Mouse (Mus musculus): ENCODE measurements around the gene Cox20. TPM values are rescaled to one million over a fixed set of nuclear protein-coding genes. Genes with fewer than 3 reads are reported as not detected.
A peak's percentile ranks its signal among the peaks of the same experiment; 100 is the strongest.

Cox20 gene
- polyA plus RNA-seq, 1 experiment from 2014 or later, result 122 TPM

DNA sequence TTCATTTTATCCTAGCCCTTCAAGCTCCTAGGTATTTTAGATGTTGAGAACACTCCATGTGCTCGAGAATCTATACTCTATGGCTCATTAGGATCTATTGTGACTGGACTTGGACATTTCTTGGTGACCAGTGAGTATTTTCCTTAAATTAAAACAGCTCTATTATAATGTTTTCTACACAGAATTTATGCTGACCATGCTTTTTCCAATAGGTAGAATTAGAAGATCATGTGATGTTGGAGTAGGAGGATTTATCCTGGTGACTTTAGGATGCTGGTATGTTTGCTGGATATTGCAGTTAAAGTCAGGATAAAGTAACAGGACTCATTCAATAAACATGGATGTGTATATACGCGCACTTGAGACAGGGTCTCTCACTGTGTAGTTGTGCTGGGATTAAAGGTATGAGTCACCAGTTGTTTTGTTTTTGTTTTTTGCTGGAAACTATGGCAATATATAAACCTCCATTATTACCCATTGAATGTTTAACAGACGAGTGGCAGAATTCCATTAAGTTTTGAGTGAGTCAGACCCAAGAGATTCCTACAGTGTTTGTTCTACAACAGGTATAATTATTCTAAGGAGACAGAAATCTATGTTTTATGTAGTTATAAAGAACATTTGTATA is 2.9 kb downstream of the Cox20 start:
- H3K27me3 ChIP-seq (replicated peaks), result no peaks in the 10 kb centered on the region
- no peak for ATAC-seq (ENCODE audit: low FRiP score)
- H3K9ac ChIP-seq (replicated peaks), result no peak overlapping the region
- peaks cover 31% of the 10 kb centered on the region for H3K36me3 ChIP-seq
- H3K9me3 ChIP-seq (replicated peaks), result no peaks in the 10 kb centered on the region
- H3K27ac ChIP-seq (replicated peaks), result no peak overlapping the region; the same call in 1 of the 2 replicates
- 60% methylated on average over 4 of the region's 4 CpGs for WGBS
- peaks cover 25% of the 10 kb centered on the region for H3K4me1 ChIP-seq
- no peak overlapping the region for H3K4me3 ChIP-seq (replicated peaks)
- H3K4me2 ChIP-seq, result peak overlapping the region; percentile 68

DNA sequence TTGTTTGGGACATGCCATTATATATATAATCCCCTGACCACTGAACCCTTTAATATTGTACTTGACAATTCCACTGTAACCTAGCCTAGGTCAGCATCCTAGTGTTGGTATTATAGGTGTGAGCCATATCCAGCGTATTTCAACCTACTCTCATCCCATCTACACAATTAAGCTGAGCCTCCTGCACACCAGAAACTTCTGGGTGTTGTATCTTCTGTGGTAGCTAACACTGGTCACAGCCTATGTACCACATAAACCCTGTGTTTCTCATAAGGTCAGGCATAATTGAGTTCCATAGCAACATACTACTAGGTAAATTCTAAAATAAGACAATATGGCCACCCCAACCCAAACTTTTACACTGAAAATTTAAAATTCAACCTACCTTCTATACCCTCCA is 4.3 kb downstream of the Cox20 start:
- H3K4me3 ChIP-seq (replicated peaks), result no peak overlapping the region
- H3K36me3 ChIP-seq, result peaks cover 35% of the 10 kb centered on the region
- no peak overlapping the region for H3K27ac ChIP-seq (replicated peaks)
- ATAC-seq (ENCODE audit: low FRiP score), result no peak
- 80% methylated on average over 1 of the region's 1 CpGs for WGBS
- H3K4me2 ChIP-seq, result no peak overlapping the region
- no peaks in the 10 kb centered on the region for H3K9me3 ChIP-seq (replicated peaks)
- no peak overlapping the region for H3K9ac ChIP-seq (replicated peaks)
- peaks cover 21% of the 10 kb centered on the region for H3K4me1 ChIP-seq
- H3K27me3 ChIP-seq (replicated peaks), result no peaks in the 10 kb centered on the region

DNA sequence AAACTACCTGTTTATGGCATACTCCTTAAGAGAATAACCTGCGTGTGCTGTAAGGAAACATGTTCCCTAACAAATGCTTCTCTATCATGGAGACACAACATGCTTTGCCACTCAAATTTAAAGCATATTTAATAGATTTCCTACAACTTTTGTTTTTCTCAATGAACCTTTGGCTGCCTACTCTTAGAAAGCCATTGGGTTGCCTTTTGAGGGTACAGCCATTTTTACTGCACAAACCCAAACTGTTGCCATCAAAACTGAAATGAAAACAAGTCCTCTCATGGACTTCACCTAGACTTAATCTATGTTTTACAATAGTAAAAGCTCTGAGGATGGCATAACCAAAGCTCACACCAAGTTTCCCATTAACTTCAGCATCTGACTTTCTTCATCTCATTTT is 5.6 kb downstream of the Cox20 start:
- Histone ChIP-seq H3K4me3 (replicated peaks) (no peak overlapping the region), H3K27me3 (replicated peaks) (no peaks in the 10 kb centered on the region), H3K4me2 (no peak overlapping the region), H3K27ac (replicated peaks) (no peak overlapping the region), H3K4me1 (peaks cover 21% of the 10 kb centered on the region), H3K9me3 (replicated peaks) (no peaks in the 10 kb centered on the region), H3K9ac (replicated peaks) (no peak overlapping the region), H3K36me3 (peaks cover 44% of the 10 kb centered on the region)
- 91% methylated on average over 1 of the region's 1 CpGs for WGBS
- ATAC-seq (ENCODE audit: low FRiP score), result no peak

DNA sequence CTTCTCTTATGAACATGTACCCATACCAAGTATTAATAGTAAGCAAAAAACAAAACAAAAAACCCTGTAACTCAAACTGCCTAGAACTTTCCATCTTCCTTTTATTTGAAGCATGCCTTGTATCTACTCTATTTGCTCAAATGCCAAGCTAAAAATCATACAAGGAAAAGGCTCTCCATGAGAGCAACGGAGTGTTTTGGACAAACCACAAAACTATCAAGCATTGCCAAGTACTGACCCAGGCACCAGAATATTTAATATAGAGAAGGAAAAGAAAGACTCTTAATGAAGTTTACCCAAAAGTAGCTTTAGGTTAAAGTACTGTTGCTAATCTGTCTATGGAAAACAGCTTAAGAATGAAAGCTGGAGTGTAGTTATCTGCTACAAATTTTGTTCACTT is 7.4 kb downstream of the Cox20 start:
- WGBS, result 97% methylated on average over 1 of the region's 1 CpGs
- Histone ChIP-seq H3K36me3 (peaks cover 56% of the 10 kb centered on the region), H3K27ac (replicated peaks) (no peak overlapping the region)

DNA sequence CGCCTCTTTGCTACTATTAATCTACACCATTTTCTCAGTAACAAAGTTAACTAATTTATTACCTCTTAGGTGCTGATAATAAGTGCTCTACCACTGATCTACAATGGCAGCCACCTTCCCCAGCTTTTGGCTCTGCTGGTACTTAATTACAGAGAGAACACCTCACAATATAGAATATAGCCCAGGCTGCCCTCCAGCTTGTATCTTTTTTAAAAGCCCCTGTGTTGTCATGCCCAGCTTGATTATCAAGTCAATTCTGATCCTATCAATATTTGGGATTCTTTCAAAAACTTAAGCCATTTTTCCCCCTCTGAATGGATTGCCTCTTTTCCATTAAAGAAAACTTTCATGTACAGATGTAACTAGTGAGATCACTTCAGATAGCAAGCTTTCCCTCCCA is 8.0 kb downstream of the Cox20 start:
- no peak for ATAC-seq (ENCODE audit: low FRiP score)
- no peak overlapping the region for H3K4me2 ChIP-seq

More for the DNA sequence above, 7.4 kb downstream of the Cox20 start:
- Histone ChIP-seq H3K4me3 (replicated peaks) (no peak overlapping the region), H3K9ac (replicated peaks) (no peak overlapping the region), H3K4me2 (no peak overlapping the region), H3K9me3 (replicated peaks) (no peaks in the 10 kb centered on the region), H3K4me1 (peaks cover 7% of the 10 kb centered on the region), H3K27me3 (replicated peaks) (no peaks in the 10 kb centered on the region)
- no peak for ATAC-seq (ENCODE audit: low FRiP score)

DNA sequence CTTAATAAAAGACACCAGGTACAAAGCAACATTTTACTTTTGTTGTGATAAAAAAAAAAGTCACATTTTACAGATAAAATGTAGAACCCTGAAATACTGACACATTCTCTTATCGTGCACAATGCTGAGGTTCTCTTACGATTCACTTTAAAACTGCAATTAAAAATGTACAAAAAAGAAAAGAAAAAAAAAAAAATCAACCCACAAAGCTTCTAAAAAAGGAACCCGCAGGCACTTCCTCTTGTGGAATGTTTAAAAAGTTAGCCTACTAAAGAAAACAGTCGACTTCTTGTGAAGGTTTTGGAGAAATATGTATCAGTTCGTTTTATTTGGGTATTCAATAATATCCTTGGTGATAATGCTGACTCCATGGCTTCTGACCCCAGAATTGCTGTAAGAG is 10.1 kb downstream of the Cox20 start:
- no peak for ATAC-seq (ENCODE audit: low FRiP score)
- WGBS, result 86% methylated on average over 5 of the region's 5 CpGs
- peaks cover 57% of the 10 kb centered on the region for H3K36me3 ChIP-seq

More for the DNA sequence above, 8.0 kb downstream of the Cox20 start:
- Histone ChIP-seq H3K9me3 (replicated peaks) (no peaks in the 10 kb centered on the region), H3K27me3 (replicated peaks) (no peaks in the 10 kb centered on the region), H3K9ac (replicated peaks) (no peak overlapping the region), H3K27ac (replicated peaks) (no peak overlapping the region), H3K4me3 (replicated peaks) (no peak overlapping the region), H3K36me3 (peaks cover 56% of the 10 kb centered on the region), H3K4me1 (peaks cover 1% of the 10 kb centered on the region)
- 80% methylated on average over 1 of the region's 1 CpGs for WGBS

DNA sequence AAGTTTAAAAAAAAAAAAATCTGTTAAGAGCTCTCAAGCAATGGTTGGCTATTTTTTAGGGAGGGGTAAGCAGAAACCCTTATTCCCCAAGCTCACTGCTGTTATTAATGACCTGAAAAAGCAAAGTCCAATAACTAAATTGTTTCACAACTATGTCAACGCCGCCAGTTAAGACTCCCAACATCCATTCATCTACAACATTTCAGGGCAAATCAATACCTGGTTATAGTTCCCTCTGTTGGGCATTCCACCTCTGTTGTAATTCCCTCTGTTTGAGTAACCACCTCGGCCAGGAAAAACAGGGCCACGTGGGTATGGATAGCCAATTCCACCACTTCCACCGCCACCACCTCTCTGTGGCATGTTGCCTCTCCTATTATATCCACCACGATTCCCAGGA is 11.0 kb downstream of the Cox20 start:
- no peaks in the 10 kb centered on the region for H3K9me3 ChIP-seq (replicated peaks)
- no peak overlapping the region for H3K4me2 ChIP-seq
- no peak for ATAC-seq (ENCODE audit: low FRiP score)
- H3K27ac ChIP-seq (replicated peaks), result no peak overlapping the region
- no peaks in the 10 kb centered on the region for H3K27me3 ChIP-seq (replicated peaks)
- H3K4me3 ChIP-seq (replicated peaks), result no peak overlapping the region
- no peak overlapping the region for H3K9ac ChIP-seq (replicated peaks)
- H3K4me1 ChIP-seq, result peaks cover 19% of the 10 kb centered on the region
- peaks cover 55% of the 10 kb centered on the region for H3K36me3 ChIP-seq
- WGBS, result 77% methylated on average over 6 of the region's 6 CpGs

More for the DNA sequence above, 10.1 kb downstream of the Cox20 start:
- Histone ChIP-seq H3K4me3 (replicated peaks) (no peak overlapping the region), H3K4me2 (no peak overlapping the region), H3K27ac (replicated peaks) (no peak overlapping the region), H3K9me3 (replicated peaks) (no peaks in the 10 kb centered on the region), H3K9ac (replicated peaks) (no peak overlapping the region), H3K27me3 (replicated peaks) (no peaks in the 10 kb centered on the region), H3K4me1 (peaks cover 11% of the 10 kb centered on the region)

DNA sequence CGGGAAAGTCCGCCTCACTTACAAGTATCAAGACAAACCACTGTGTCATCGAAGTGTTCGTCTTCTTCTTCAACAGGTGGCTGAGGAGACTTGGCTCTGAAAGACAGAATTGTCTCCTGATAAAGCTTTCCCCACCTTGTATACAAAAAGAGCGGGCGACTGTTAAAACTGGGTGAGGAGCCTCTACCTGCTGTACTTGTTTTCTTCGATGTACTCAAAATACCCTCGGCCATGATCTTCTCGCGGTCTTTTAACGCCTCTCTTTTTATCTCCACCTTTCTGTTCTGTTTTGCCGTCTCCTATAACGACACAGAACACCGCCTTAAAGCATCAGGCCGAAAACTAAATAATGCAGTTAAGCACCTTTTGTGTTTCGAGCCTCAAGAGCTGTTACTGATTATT is 16.9 kb downstream of the Cox20 start:
- no peak for ATAC-seq (ENCODE audit: low FRiP score)
- Histone ChIP-seq H3K4me2 (peak overlapping the region; percentile 84), H3K27ac (replicated peaks) (peak overlapping the region; percentile 98; the same call in 1 of the 2 replicates), H3K36me3 (peaks cover 30% of the 10 kb centered on the region), H3K4me1 (peaks cover 29% of the 10 kb centered on the region), H3K27me3 (replicated peaks) (no peaks in the 10 kb centered on the region), H3K4me3 (replicated peaks) (peak overlapping the region; percentile 96), H3K9ac (replicated peaks) (peak overlapping the region; percentile 100), H3K9me3 (replicated peaks) (no peaks in the 10 kb centered on the region)
- 0% methylated on average over 16 of the region's 16 CpGs for WGBS

DNA sequence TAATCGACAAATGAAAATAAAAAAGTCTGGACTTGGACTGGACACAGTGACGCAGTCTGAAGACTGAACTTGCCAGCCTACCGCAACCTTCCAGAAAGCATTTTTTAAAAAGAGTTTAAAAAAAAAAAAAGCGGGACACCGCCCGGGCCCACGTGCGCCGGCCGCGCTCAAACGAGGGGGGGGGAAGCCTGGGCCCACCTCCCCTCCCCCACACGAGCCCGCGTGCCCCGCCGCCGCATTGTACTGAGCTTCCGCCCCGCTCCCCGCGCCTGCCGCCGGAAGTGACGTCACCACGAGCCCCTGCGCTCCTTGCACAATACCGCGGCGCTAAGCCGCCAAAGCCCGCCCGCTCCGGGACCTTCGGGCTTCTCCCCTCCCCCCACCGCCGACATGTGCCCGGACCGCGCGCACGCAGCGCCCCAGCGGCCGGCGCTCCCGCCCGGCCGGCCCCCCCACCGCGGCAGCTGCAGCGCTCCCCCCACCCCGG is 17.4 kb downstream of the Cox20 start:
- Histone ChIP-seq H3K9me3 (replicated peaks) (no peaks in the 10 kb centered on the region), H3K27ac (replicated peaks) (peak overlapping the region; percentile 98), H3K9ac (replicated peaks) (peak overlapping the region; percentile 100), H3K36me3 (peaks cover 25% of the 10 kb centered on the region), H3K4me2 (peak overlapping the region; percentile 84), H3K4me3 (replicated peaks) (peak overlapping the region; percentile 96), H3K27me3 (replicated peaks) (no peaks in the 10 kb centered on the region), H3K4me1 (peaks cover 29% of the 10 kb centered on the region)
- under 1% methylated on average over 45 of the region's 53 CpGs for WGBS
- peak; percentile 92 for ATAC-seq (ENCODE audit: low FRiP score)

DNA sequence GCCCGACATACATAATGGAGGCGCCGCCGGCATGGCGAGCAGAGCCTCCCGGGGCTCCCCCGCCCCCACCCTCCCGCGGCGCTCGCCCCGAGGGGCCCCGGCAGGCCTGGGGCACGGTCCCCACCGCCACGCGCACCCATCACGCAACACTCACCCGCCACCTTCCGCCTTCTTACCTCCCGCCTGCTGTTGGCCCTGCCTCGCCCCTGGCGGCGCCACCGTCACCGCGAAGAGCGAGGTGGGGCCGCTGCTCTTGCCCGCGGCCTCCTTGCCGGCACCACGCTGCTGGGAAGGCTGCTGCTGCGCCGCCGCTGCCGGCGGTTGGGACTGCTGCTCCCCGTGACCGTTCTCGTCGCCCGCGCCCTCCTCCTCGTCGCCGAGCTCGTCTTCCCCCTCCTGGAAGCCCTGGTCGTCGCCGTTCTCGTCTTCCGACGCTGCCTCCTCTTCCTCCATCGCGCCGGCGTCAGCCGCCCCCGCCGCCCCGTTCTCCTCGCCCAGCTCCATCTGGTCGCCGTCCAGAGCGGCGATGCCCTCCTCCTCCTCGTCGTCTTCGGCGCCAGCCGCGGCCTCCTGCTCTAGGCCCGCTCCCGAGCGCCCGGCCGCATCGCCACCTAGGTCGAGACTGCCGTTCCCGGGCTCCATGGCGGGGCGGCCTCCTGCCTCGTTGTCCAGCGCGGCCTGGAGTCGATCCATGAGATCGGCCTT is 18.0 kb downstream of the Cox20 start:
- H3K27ac ChIP-seq (replicated peaks), result peak overlapping the region; percentile 98
- under 1% methylated on average over 78 of the region's 89 CpGs for WGBS
- ATAC-seq (ENCODE audit: low FRiP score), result peak; percentile 66
- H3K36me3 ChIP-seq, result peaks cover 21% of the 10 kb centered on the region
- peaks cover 29% of the 10 kb centered on the region for H3K4me1 ChIP-seq
- H3K4me3 ChIP-seq (replicated peaks), result peak overlapping the region; percentile 96
- H3K9me3 ChIP-seq (replicated peaks), result no peaks in the 10 kb centered on the region
- peak overlapping the region; percentile 70 for H3K4me2 ChIP-seq
- peak overlapping the region; percentile 100 for H3K9ac ChIP-seq (replicated peaks)
- H3K27me3 ChIP-seq (replicated peaks), result no peaks in the 10 kb centered on the region

DNA sequence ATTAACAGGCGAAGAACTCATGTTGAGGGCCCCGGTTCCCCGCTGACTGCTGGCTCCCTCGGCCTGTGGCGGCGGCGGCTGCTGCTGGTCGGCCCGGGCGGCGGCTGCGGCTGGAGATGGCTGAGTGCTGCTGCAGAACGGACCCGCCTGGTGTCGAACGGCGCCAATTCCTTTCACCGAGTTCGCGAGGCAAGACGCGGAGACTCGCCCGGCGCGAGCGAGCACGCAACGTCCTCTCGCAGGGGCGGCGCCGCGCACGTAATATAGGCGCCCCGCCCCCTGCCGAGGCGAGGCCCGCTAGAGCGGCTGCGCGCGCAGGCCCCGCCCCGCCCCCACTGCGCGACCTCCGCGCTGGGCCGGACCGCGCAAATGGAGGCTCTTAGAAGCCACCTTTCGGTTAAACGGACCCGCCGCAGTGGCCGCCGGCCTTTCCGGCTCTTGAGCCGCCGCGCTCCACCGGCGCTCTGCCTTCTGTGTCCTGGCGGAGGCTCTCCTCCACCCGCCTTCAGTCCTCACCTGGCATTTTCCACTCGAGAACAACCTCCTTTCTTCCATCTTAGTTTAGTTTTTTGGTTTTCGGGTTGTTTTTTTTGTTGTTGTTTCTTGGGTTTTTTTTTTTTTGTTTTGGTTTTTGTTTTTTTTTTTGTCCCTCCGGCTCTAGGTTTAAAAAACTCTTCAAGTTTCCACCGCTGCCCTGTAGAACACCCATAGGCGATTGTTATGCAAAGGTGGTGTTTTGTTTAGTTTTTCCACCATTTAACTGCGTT is 18.8 kb downstream of the Cox20 start, which contains the start of gene Hnrnpu:
Gene Hnrnpu, minus strand, starts transcription at position 247 of the 767 bp plus-strand sequence.
- WGBS, result under 1% methylated on average over 73 of the region's 73 CpGs
- Histone ChIP-seq H3K4me1 (peaks cover 26% of the 10 kb centered on the region), H3K9me3 (replicated peaks) (no peaks in the 10 kb centered on the region), H3K9ac (replicated peaks) (peak within 1 kb of the TSS; percentile 100), H3K36me3 (peaks cover 13% of the 10 kb centered on the region), H3K27me3 (replicated peaks) (no peaks in the 10 kb centered on the region), H3K27ac (replicated peaks) (peak within 1 kb of the TSS; percentile 98), H3K4me3 (replicated peaks) (peak within 1 kb of the TSS; percentile 96), H3K4me2 (peak within 1 kb of the TSS; percentile 70)
- peak; percentile 89 for ATAC-seq (ENCODE audit: low FRiP score)

Data from neural tube, embryonic 15.5 days (tissue).